Mouse (Mus musculus) heart, embryonic 15.5 days (tissue): ENCODE data around the gene Gm45902. TPM values are rescaled to one million over a fixed set of nuclear protein-coding genes. Genes with fewer than 3 reads are reported as not detected.

Source experiments
- ATAC-seq: fragments of 200-750 bp; cut with Nextera tagmentation; replicated peaks from 2 replicates; pipeline ENCODE4 v1.8.0; 2017; ENCODE audit warnings: low read depth, moderate TSS enrichment; ENCODE audit not compliant: insufficient number of reproducible peaks, insufficient read depth, low FRiP score
- H3K27ac ChIP-seq: fragments of 300-500 bp; sonication (generic); 2 replicates; pipeline ENCODE4 v1.5.1; 2015; ENCODE audit warnings: mild to moderate bottlenecking, inconsistent platforms
- H3K27me3 ChIP-seq: fragments of 300-500 bp; sonication (generic); 2 replicates; pipeline ENCODE4 v1.6.1; 2015; ENCODE audit warnings: inconsistent platforms
- H3K36me3 ChIP-seq: fragments of 300-500 bp; sonication (generic); 2 replicates; pipeline ENCODE4 v1.6.1; 2015; ENCODE audit warnings: mild to moderate bottlenecking, inconsistent platforms
- H3K4me1 ChIP-seq: fragments of 300-500 bp; sonication (generic); replicated peaks from 2 replicates; pipeline ENCODE4 v1.6.1; 2015; ENCODE audit warnings: inconsistent platforms
- H3K4me2 ChIP-seq: fragments of 300-500 bp; sonication (generic); 2 replicates; pipeline ENCODE4 v1.6.1; 2015; ENCODE audit warnings: inconsistent platforms, mild to moderate bottlenecking, moderate library complexity
- H3K4me3 ChIP-seq: fragments of 300-500 bp; sonication (generic); 2 replicates; pipeline ENCODE4 v1.5.1; 2015; ENCODE audit warnings: mild to moderate bottlenecking, inconsistent platforms
- H3K9ac ChIP-seq: fragments of 300-500 bp; sonication (generic); 2 replicates; pipeline ENCODE4 v1.6.1; 2015; ENCODE audit warnings: mild to moderate bottlenecking, inconsistent platforms
- H3K9me3 ChIP-seq: fragments of 300-500 bp; sonication (generic); replicated peaks from 2 replicates; pipeline ENCODE4 v1.6.1; 2016; ENCODE audit warnings: inconsistent platforms
- WGBS: fragments of 180-500 bp; shearing (Covaris S2); methylation state at CpG from one replicate; pipeline ENCODE4 v1.1.7; 2015; ENCODE audit warnings: mixed read lengths; 5-methylcytosine and 5-hydroxymethylcytosine counted together
- polyA plus RNA-seq: library from polyadenylated mRNA; unstranded; fragments of >200 nt; fragmentation: Nextera tagmentation; extraction: Ambion mirVana; gene quantifications from 2 replicates; pipeline ENCODE4 v1.2.1, GENCODE M21; 2015

Gene Gm45902
- polyA plus RNA-seq, 1 experiment from 2014 or later, result 2.7 TPM

DNA sequence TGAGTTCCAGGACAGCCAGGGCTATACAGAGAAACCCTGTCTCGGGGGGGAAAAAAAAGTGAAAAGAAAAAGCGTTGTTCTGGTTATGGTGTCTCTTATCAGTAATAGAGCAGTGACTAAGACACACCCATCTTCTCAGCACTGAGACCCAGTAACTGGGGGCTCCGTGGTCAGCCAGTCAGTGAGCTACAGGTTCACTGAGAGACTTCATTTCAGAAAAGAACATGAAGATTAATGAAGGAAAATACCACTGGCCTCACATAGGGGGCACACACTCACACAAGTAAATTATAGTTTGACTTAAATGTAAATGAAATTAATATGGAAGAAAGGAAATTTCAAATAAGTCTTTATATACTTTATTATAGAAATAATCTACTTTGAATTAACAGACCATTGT lies 32.4 kb downstream of the Gm45902 start:
- no peak overlapping the region for H3K4me3 ChIP-seq
- H3K27me3 ChIP-seq, result no peaks in the 10 kb centered on the region
- no peaks in the 10 kb centered on the region for H3K9me3 ChIP-seq
- no peak overlapping the region for H3K9ac ChIP-seq
- no peak overlapping the region for H3K4me2 ChIP-seq
- H3K27ac ChIP-seq, result no peak overlapping the region
- H3K4me1 ChIP-seq, result 0 out of 2 replicates have a peak, but pooled peaks cover 5% of the 10 kb centered on the region
- ATAC-seq, result no peak
- no peaks in the 10 kb centered on the region for H3K36me3 ChIP-seq
- 80% methylated on average over 3 of the region's 3 CpGs for whole genome bisulfite sequencing

DNA sequence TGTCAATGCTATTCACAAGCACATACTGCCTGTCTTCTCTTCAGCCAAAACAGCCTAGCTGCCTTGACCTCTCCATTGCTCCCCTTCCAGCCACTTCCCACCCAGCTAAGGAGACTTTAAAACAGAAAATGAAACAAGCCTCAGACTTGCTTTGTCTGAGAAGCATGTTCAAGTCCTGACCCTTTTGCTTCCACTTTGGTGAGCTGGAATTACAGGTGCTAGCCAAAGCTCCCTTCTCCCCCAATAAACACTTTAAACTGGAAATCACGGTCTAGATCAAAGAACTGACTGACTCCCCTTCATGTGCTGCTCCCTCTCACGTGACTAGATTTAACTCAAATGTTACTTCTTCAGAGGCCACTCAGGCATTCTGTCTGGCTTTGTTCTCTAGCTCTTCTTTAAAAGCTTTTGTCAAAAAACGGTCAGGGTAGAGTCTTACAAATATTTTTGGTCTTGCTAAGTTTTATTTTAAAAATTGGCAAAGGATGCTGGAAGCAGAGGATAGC lies 36.8 kb downstream of the Gm45902 start:
- ATAC-seq, result no peak
- no peak overlapping the region for H3K27ac ChIP-seq
- WGBS, result 59% methylated on average over 3 of the region's 3 CpGs
- no peaks in the 10 kb centered on the region for H3K27me3 ChIP-seq
- H3K36me3 ChIP-seq, result no peaks in the 10 kb centered on the region
- H3K4me3 ChIP-seq, result peak overlapping the region; percentile 100
- H3K4me1 ChIP-seq, result peaks cover 10% of the 10 kb centered on the region; the same call in 1 of the 2 replicates
- peak overlapping the region; percentile 89 for H3K4me2 ChIP-seq
- H3K9ac ChIP-seq, result no peak overlapping the region
- no peaks in the 10 kb centered on the region for H3K9me3 ChIP-seq

DNA sequence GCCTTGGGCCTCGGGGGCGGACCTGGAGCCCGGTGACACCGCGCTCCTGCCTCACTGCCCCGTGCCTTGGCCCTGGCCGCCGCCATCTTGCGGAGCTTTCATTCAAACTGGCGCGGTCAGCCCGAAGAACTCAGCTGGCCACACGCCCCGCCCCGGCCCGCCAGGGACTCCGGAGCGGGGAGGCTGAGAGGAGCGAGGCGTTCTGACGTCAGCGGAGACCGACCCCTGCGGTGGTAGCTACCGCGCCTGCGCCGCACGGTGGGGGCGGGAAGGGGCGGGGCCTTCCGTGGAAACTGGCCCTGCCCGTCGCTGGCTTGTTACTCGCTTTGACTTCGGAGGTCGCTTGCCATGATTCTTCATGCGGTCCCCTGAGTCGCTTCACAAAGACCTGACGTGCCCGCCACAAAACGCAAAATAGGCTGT lies 37.7 kb downstream of the Gm45902 start, which contains the start of gene Suv39h2:
TSS of gene Suv39h2 (minus strand) at position 171 of the 423 bp plus-strand sequence.
- Histone ChIP-seq H3K4me2 (peak within 1 kb of the TSS; percentile 89), H3K27ac (peak within 1 kb of the TSS; percentile 93), H3K9me3 (no peaks in the 10 kb centered on the region), H3K9ac (peak within 1 kb of the TSS; percentile 92), H3K27me3 (no peaks in the 10 kb centered on the region), H3K4me1 (peaks cover 10% of the 10 kb centered on the region; the same call in 1 of the 2 replicates), H3K4me3 (peak within 1 kb of the TSS; percentile 100), H3K36me3 (no peaks in the 10 kb centered on the region)
- ATAC-seq, result peak; percentile 99
- under 1% methylated on average over 42 of the region's 42 CpGs for WGBS

DNA sequence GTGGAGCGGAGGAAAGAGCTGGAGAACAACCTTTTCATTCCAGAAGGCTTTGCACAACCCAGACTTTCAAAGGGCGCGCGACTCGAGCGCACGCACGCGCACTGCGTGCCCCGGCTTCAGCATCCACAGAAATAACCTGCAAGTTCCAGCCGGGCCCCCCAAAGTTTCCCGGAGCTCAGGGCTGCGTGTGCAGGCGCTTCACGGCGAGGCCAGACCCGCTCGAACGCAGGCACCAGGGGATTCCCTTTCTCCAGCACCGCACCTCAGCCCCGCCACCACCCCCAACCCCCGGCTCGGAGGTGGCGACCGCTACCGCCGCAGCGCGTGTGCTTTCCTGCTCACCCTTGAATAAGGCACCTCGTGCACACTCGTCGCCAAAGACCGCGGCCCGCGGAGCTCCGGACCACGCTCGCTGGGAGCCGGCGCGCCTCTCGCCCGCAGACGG lies 38.2 kb downstream of the Gm45902 start:
- Histone ChIP-seq H3K27ac (peak overlapping the region; percentile 93), H3K4me2 (peak overlapping the region; percentile 89), H3K36me3 (no peaks in the 10 kb centered on the region), H3K9ac (peak overlapping the region; percentile 92), H3K9me3 (no peaks in the 10 kb centered on the region), H3K4me1 (peaks cover 10% of the 10 kb centered on the region; the same call in 1 of the 2 replicates), H3K27me3 (no peaks in the 10 kb centered on the region), H3K4me3 (peak overlapping the region; percentile 100)
- WGBS, result under 1% methylated on average over 46 of the region's 46 CpGs
- ATAC-seq, result peak; percentile 65

DNA sequence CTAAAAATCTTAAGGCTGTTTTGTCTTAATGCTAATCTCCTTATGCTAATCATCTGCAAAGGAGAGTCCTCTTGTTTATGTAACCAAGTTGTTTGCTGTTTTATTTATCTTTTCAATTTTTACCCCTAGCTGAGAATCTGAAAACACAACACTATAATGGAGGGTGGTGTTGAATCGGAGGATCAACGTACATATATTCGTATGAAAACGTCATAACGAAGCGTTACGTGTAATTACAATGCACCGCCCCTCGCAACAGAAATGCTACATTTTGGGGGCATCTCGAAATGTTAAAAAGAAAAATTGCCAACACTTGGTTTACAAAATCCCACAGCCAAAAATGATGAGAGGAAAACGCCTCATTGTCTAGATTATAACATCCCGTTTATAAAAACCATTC lies 38.7 kb downstream of the Gm45902 start:
- ATAC-seq, result no peak
- Histone ChIP-seq H3K4me1 (peaks cover 10% of the 10 kb centered on the region; the same call in 1 of the 2 replicates), H3K27ac (peak overlapping the region; percentile 93), H3K4me2 (peak overlapping the region; percentile 89), H3K9ac (peak overlapping the region; percentile 92), H3K4me3 (peak overlapping the region; percentile 100), H3K36me3 (no peaks in the 10 kb centered on the region), H3K9me3 (no peaks in the 10 kb centered on the region), H3K27me3 (no peaks in the 10 kb centered on the region)
- WGBS, result 2% methylated on average over 12 of the region's 12 CpGs

DNA sequence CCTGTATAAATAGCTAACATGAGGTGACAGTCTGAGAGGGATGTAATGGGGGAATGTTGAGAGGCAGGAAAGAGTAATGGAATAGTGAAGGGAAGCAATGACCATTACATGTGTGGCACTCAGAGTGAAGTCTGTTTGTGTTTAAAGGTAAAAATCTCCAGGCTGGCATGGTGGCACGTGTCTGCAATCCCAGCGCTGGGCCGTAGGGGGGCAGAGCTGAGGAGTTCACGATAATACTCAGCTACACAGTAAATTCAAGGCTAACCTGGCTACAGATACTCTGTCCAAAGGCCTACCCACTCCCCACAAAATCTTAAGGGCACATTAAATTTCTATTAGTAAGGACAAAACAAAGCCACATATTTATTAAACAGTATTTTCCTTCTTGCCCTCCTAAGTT lies 56.0 kb downstream of the Gm45902 start:
- no peak overlapping the region for H3K27ac ChIP-seq
- H3K36me3 ChIP-seq, result peaks cover 13% of the 10 kb centered on the region; the same call in 1 of the 2 replicates
- no peak overlapping the region for H3K4me2 ChIP-seq
- 77% methylated on average over 4 of the region's 4 CpGs for WGBS
- no peak overlapping the region for H3K9ac ChIP-seq
- ATAC-seq, result no peak
- H3K4me1 ChIP-seq, result no peaks in the 10 kb centered on the region
- no peak overlapping the region for H3K4me3 ChIP-seq
- H3K27me3 ChIP-seq, result no peaks in the 10 kb centered on the region
- no peaks in the 10 kb centered on the region for H3K9me3 ChIP-seq

Other genes with a start within 250 kb of the Gm45902 start
- gene Nmt2, start 228.6 kb downstream of the Gm45902 start, polyA plus RNA-seq, result 26.4 and 30.6 TPM in 2 replicates
- 10.6 and 11.5 TPM in 2 replicates for gene Rpp38, start 180.1 kb downstream of the Gm45902 start, polyA plus RNA-seq
- gene Acbd7, start 176.6 kb downstream of the Gm45902 start, polyA plus RNA-seq, result 0.34 and 0.38 TPM in 2 replicates
- gene Olah, start 115.6 kb downstream of the Gm45902 start, polyA plus RNA-seq, result not detected in 2 replicates
- 0.47 and 1.0 TPM in 2 replicates for gene Meig1, start 90.1 kb downstream of the Gm45902 start, polyA plus RNA-seq
- gene Dclre1c, start 88.7 kb downstream of the Gm45902 start, polyA plus RNA-seq, result 3.4 and 5.3 TPM in 2 replicates
- gene Suv39h2, start 37.8 kb downstream of the Gm45902 start, polyA plus RNA-seq, result 5.3 and 7.0 TPM in 2 replicates
- gene Hspa14, start within 50 bp of the Gm45902 start, polyA plus RNA-seq, result 67.9 and 73.6 TPM in 2 replicates
- 0.37 and 0.45 TPM in 2 replicates for gene Cdnf, start 240 bp upstream of the Gm45902 start, polyA plus RNA-seq
- 17.8 and 29.4 TPM in 2 replicates for gene Fam107b, start 57.7 kb upstream of the Gm45902 start, polyA plus RNA-seq